Mouse (Mus musculus) liver, embryonic 16.5 days (tissue): ENCODE data around the gene Amh. TPM values are rescaled to one million over a fixed set of nuclear protein-coding genes. Genes with fewer than 3 reads are reported as not detected.

Experiments used
- ATAC-seq: fragments of 200-750 bp; cut with Nextera tagmentation; 2 replicates; pipeline ENCODE4 v1.8.0; 2017; ENCODE audit warnings: low read depth, mild to moderate bottlenecking, moderate number of reproducible peaks, moderate library complexity
- H3K27ac ChIP-seq: fragments of 300-500 bp; sonication (generic); 2 replicates; pipeline ENCODE4 v1.5.1; 2014; ENCODE audit warnings: mild to moderate bottlenecking, low read length
- H3K27me3 ChIP-seq: fragments of 300-500 bp; sonication (generic); 2 replicates; pipeline ENCODE4 v1.6.1; 2014; ENCODE audit warnings: low read depth, low read length, mixed read lengths; ENCODE audit not compliant: control insufficient read depth, insufficient read depth
- H3K36me3 ChIP-seq: fragments of 300-500 bp; sonication (generic); 2 replicates; pipeline ENCODE4 v1.6.1; 2014; ENCODE audit warnings: mild to moderate bottlenecking; ENCODE audit not compliant: control insufficient read depth, insufficient read depth
- H3K4me1 ChIP-seq: fragments of 300-500 bp; sonication (generic); 2 replicates; pipeline ENCODE4 v1.6.1; 2014; ENCODE audit warnings: low read depth, low read length, mixed read lengths; ENCODE audit not compliant: control insufficient read depth
- H3K4me2 ChIP-seq: fragments of 300-500 bp; sonication (generic); 2 replicates; pipeline ENCODE4 v1.6.1; 2014; ENCODE audit warnings: low read depth, low read length, mixed read lengths
- H3K4me3 ChIP-seq: fragments of 300-500 bp; sonication (generic); 2 replicates; pipeline ENCODE4 v1.5.1; 2014; ENCODE audit warnings: low read depth, mild to moderate bottlenecking, low read length
- H3K9ac ChIP-seq: fragments of 300-500 bp; sonication (generic); 2 replicates; pipeline ENCODE4 v1.6.1; 2014; ENCODE audit warnings: low read depth, low read length
- H3K9me3 ChIP-seq: fragments of 300-500 bp; sonication (generic); replicated peaks from 2 replicates; pipeline ENCODE4 v1.6.1; 2016; ENCODE audit warnings: low read length; ENCODE audit not compliant: control insufficient read depth
- WGBS: fragments of 180-500 bp; shearing (Covaris S2); extraction: QIAGEN DNeasy Blood & Tissue Kit; methylation state at CpG from one replicate; pipeline ENCODE4 v1.1.7; 2014; ENCODE audit not compliant: insufficient replicate concordance; 5-methylcytosine and 5-hydroxymethylcytosine counted together
- polyA plus RNA-seq: library from polyadenylated mRNA; unstranded; fragments of >200 nt; fragmentation: Nextera tagmentation; extraction: Ambion mirVana; gene quantifications from 2 replicates; pipeline ENCODE4 v1.2.1, GENCODE M21; 2015

The Amh gene
- 0.08 TPM in 1 of 2 replicates, not detected in the other for polyA plus RNA-seq

DNA sequence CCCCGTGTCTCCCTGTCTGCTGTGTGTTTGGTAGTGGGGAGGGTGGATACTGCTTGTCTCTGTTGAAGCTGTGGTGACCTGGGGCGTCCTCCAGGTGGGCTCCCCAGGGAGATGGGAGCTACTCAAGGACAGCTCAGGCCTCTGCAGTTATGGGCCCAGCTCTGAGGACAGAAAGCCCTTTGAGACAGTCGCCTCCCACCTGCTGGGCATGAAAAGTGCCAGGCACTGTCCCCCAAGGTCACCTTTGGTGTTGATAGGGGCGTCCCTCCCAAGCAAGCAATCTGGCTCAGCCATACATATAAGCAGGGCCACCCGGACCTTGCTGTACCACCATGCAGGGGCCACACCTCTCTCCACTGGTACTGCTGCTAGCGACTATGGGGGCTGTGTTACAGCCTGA lies at the start of gene Amh:
Gene Amh (plus strand): TSS at position 328 of the 400 bp plus-strand sequence.
- Histone ChIP-seq H3K27ac (no peak within 1 kb of the TSS), H3K4me2 (no peak within 1 kb of the TSS), H3K9ac (no peak within 1 kb of the TSS), H3K9me3 (no peaks in the 10 kb centered on the region), H3K27me3 (peaks cover 37% of the 10 kb centered on the region), H3K4me1 (peaks cover 42% of the 10 kb centered on the region), H3K4me3 (no peak within 1 kb of the TSS), H3K36me3 (peaks cover 42% of the 10 kb centered on the region)
- WGBS = 66% methylated on average over 6 of the region's 6 CpGs
- no peak for ATAC-seq

- Histone ChIP-seq H3K36me3 (no peaks in the 10 kb centered on the region), H3K4me3 (peak overlapping the region; percentile 97), H3K9ac (peak overlapping the region; percentile 94), H3K27me3 (no peaks in the 10 kb centered on the region), H3K27ac (peak overlapping the region; percentile 82), H3K9me3 (no peaks in the 10 kb centered on the region), H3K4me2 (peak overlapping the region; percentile 76), H3K4me1 (peaks cover 56% of the 10 kb centered on the region)
- under 1% methylated on average over 64 of the region's 75 CpGs for WGBS
- peak; percentile 55 for ATAC-seq
Measured at GRCm38 (mm10) chr10:80755291-80756015, 49.6 kb upstream of the Amh start.

DNA sequence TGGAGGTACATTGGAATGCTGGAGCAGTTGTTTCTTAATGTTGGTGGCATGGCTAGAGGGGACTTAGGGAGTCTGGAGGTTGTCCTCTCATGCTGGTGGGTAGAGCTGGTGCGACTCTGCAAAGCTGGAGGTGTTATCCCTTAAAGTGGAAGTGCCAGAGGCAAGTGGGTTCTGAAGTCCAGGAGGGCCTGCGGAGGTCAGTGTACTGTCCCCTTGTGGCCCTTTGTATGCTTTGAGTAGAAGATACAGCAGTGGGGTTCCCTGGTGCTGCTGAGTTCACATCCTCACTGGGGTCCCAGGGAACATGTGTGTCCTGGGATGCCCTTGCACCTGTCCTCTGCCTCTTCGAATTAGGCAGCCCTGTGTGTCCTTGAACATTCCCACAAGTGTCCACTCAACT lies 48.9 kb upstream of the Amh start:
- H3K36me3 ChIP-seq = no peaks in the 10 kb centered on the region
- no peaks in the 10 kb centered on the region for H3K9me3 ChIP-seq
- peak overlapping the region; percentile 17 for H3K27ac ChIP-seq
- H3K4me2 ChIP-seq = peak overlapping the region; percentile 76
- H3K27me3 ChIP-seq = no peaks in the 10 kb centered on the region
- H3K4me3 ChIP-seq = peak overlapping the region; percentile 97
- WGBS = 28% methylated on average over 3 of the region's 3 CpGs
- no peak for ATAC-seq
- H3K9ac ChIP-seq = peak overlapping the region; percentile 94
- peaks cover 62% of the 10 kb centered on the region for H3K4me1 ChIP-seq

GRCm38 (mm10) chr10:80756509-80756908 lies 48.5 kb upstream of the Amh start:
- no peak overlapping the region; the same call in 1 of the 2 replicates for H3K27ac ChIP-seq
- ATAC-seq = no peak
- H3K4me1 ChIP-seq = peaks cover 59% of the 10 kb centered on the region
- H3K9ac ChIP-seq = peak overlapping the region; percentile 94
- peak overlapping the region; percentile 97 for H3K4me3 ChIP-seq
- H3K4me2 ChIP-seq = peak overlapping the region; percentile 76
- no peaks in the 10 kb centered on the region for H3K9me3 ChIP-seq
- H3K27me3 ChIP-seq = no peaks in the 10 kb centered on the region
- WGBS = 47% methylated on average over 2 of the region's 2 CpGs
- no peaks in the 10 kb centered on the region for H3K36me3 ChIP-seq

DNA sequence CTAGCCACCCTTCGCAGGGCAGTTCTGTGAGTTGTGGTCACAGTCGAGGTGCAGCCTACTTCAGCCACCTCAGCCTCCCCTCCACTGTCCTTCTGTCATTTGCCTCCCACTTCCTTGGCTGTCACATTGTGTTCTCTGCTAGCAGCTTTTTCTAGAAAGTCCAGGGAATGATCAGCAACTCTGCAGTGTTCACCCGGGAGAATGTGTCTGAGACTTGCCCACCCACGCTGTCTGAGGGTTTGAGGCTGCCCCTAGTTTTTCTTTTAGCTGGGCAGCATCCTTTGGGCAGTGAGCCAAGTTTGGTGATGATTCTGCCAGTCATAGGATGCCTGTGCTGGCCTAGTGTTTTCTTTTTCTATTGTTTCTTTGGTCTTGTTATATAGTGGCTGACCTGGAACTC lies 48.1 kb upstream of the Amh start:
- ATAC-seq = no peak
- peak overlapping the region; percentile 76 for H3K4me2 ChIP-seq
- H3K4me1 ChIP-seq = peaks cover 57% of the 10 kb centered on the region
- peak overlapping the region; percentile 97 for H3K4me3 ChIP-seq
- H3K9me3 ChIP-seq = no peaks in the 10 kb centered on the region
- WGBS = 53% methylated on average over 4 of the region's 4 CpGs
- no peaks in the 10 kb centered on the region for H3K36me3 ChIP-seq
- no peaks in the 10 kb centered on the region for H3K27me3 ChIP-seq
- no peak overlapping the region for H3K27ac ChIP-seq
- peak overlapping the region; percentile 94 for H3K9ac ChIP-seq

DNA sequence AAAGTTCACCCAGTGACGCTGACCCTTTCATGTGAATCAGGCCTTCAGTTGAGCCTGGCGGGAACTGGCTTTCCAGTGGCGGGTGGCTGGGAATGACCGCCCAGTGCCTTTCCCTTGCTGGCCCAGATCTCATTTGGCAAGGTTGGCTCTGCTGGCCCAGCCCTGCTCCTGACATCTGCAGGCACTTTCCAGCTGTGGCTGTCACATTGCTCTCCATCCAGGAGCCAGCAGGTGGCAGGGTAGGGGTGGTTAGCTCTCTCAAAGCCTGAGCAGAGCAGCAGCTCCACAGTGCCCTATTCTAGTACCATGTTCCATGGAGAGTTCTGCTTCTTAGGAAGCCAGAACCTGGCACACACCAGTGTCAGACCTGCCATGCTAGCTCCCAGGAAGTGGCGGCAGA lies 47.3 kb upstream of the Amh start:
- Histone ChIP-seq H3K27me3 (no peaks in the 10 kb centered on the region), H3K27ac (no peak overlapping the region), H3K9ac (no peak overlapping the region), H3K4me2 (0 out of 2 replicates have a peak overlapping the region, but pooled peaks have one; percentile 76), H3K9me3 (no peaks in the 10 kb centered on the region), H3K4me1 (peaks cover 49% of the 10 kb centered on the region), H3K36me3 (no peaks in the 10 kb centered on the region), H3K4me3 (no peak overlapping the region)
- no peak for ATAC-seq
- 49% methylated on average over 5 of the region's 5 CpGs for WGBS

DNA sequence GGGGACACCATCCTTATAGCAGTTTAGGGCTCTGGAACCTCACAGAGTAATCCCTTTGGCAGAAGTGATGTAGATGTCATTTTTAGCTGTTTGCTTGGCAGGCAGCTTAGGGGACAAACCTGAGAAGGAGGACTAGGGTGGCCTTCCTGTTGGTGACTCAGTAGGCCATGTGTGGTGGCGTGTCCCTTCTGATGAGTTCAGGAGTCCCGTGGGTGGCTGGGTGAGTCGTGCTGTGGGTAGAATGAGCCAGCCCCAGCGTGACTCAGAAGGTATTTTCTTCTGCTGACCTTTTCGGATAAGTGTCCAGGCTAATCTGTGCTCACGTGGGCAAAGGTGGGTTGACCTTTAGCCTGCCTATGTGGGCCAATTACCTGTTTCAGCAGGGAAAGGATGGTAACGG lies 46.4 kb upstream of the Amh start:
- Histone ChIP-seq H3K9ac (no peak overlapping the region), H3K27ac (no peak overlapping the region), H3K27me3 (no peaks in the 10 kb centered on the region), H3K4me3 (no peak overlapping the region), H3K4me1 (peaks cover 48% of the 10 kb centered on the region), H3K36me3 (no peaks in the 10 kb centered on the region), H3K9me3 (no peaks in the 10 kb centered on the region), H3K4me2 (no peak overlapping the region)
- WGBS = 65% methylated on average over 7 of the region's 7 CpGs
- ATAC-seq = no peak

- H3K4me2 ChIP-seq = no peak overlapping the region
- no peak overlapping the region for H3K4me3 ChIP-seq
- H3K27me3 ChIP-seq = no peaks in the 10 kb centered on the region
- no peak overlapping the region for H3K9ac ChIP-seq
- no peak for ATAC-seq
- H3K36me3 ChIP-seq = peaks cover 10% of the 10 kb centered on the region; the same call in 1 of the 2 replicates
- H3K4me1 ChIP-seq = peaks cover 48% of the 10 kb centered on the region
- 72% methylated on average over 4 of the region's 4 CpGs for WGBS
- H3K9me3 ChIP-seq = no peaks in the 10 kb centered on the region
- H3K27ac ChIP-seq = no peak overlapping the region
Measured at GRCm38 (mm10) chr10:80760596-80761524, 44.2 kb upstream of the Amh start.
